Mouse (Mus musculus): Measurements from ENCODE around the gene Ndufaf2.

Gene Ndufaf2

GRCm38 (mm10) chr13:108047364-108047763 is 111.1 kb downstream of the Ndufaf2 start:
- in situ Hi-C loops (cut with MboI; ENCODE audit: low pct_unique_long_range_greater_than_20kb in 1 of 2, low sequenced_read_pairs in 2 of 2, unreplicated experiment in 1 of 2), result no loop called here

DNA sequence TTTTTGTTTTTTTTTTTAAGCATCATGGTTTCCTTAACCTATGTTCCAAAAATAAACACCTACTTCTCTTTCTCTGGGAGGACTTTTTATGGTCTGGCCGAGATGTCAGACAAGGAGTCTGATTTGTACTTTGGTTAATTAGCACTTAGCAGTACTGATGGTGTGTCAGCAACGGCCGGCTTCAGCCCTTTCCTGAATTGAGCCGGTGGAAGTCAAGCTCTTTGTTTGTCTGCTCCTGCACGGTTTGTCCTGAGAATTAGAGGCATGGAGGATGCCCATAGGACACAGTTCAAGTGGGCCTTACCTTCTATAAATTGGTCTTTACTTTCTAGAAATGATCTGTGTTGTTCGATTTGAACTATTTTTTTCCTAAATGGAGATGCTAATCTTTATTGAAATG is 111.5 kb downstream of the Ndufaf2 start:
- in situ Hi-C loops (cut with MboI; ENCODE audit: low pct_unique_long_range_greater_than_20kb in 1 of 2, low sequenced_read_pairs in 2 of 2, unreplicated experiment in 1 of 2), result no loop called here

GRCm38 (mm10) chr13:108046071-108046470 is 112.4 kb downstream of the Ndufaf2 start:
- in situ Hi-C loops (cut with MboI; ENCODE audit: low pct_unique_long_range_greater_than_20kb in 1 of 2, low sequenced_read_pairs in 2 of 2, unreplicated experiment in 1 of 2), result no loop called here

DNA sequence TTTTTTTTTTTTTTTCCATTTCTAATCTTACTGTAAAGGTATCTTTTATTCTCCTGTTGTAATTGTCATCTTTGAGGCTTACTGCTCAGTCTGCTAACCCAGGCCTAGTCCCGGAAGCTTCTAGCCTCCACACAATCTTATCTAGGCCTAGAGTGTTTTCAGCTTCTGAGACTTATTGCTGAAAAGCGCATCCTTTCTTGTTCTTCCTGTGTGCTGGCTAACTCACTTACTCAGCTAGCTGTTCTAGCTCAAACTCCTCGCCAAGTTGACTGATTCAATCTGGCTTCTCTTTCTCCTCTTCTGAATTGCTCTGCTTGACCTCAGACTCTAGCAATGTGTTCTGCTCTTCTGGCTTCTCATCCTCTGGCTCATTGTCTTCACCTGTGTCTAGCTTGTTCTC is 112.8 kb downstream of the Ndufaf2 start:
- in situ Hi-C loops (cut with MboI; ENCODE audit: low pct_unique_long_range_greater_than_20kb in 1 of 2, low sequenced_read_pairs in 2 of 2, unreplicated experiment in 1 of 2), result no loop called here

- in situ Hi-C loops (cut with MboI; ENCODE audit: low pct_unique_long_range_greater_than_20kb in 1 of 2, low sequenced_read_pairs in 2 of 2, unreplicated experiment in 1 of 2), result no loop called here
Measured at GRCm38 (mm10) chr13:108044222-108044941, 114.0 kb downstream of the Ndufaf2 start, which contains the start of gene Smim15. Smim15 (plus strand) TSS chr13:108044446.

DNA sequence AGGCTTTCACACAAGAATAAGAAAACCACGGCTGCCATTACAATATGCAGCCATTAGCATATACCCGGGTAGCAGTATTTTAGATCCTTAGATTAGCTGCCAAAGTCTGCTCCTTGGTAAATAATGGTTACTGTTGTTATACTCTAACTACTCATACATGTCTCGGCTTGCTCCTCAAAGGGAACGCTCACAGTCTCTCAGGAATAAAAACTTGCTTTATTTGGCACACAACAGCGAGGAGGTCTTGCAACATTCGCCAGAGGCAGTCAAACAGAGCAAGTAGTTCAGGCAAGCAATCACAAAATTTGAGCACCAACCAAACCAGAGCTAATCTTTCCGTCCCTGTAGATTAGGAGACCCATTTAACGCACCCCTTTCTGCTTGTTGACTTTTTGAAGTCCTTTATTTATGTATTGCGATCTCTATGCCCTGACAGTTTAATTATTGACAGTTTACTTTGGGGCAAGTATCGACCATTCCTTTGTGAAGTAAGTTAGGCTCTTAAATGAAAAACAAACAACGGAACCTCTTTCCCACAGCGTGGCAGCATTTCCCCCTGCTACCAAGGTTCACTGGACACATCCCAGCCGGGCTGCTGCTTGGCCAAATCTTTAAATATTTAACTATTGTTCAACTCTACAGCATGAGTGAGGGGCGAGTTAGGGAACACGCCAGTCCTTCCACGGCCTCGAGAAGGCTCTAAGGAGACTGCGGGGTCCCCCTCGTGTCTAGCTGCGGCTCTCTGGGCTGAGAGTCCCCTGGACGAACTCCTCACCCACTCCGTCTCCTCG is 114.8 kb downstream of the Ndufaf2 start:
- in situ Hi-C loops (cut with MboI; ENCODE audit: low pct_unique_long_range_greater_than_20kb in 1 of 2, low sequenced_read_pairs in 2 of 2, unreplicated experiment in 1 of 2), result no loop called here

DNA sequence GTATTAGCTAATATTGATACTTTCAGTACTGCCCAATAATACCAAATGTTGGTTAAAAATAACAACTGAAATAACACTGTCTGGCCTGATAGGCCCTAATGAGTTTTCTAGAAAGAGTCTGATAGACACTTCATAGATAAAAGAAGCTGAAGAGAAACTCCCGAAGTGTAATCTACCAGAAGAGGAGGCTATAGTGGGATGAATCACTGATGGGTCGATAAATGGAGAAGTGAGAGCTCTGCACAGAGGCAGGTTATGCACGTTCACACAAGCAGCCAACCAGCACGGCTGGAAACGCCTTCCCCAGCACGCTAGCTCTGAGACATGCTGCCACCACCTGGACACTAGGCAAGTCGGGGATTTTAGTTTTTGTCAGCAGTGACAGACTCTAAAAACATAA is 117.1 kb downstream of the Ndufaf2 start:
- in situ Hi-C loops (cut with MboI; ENCODE audit: low pct_unique_long_range_greater_than_20kb in 1 of 2, low sequenced_read_pairs in 2 of 2, unreplicated experiment in 1 of 2), result no loop called here

DNA sequence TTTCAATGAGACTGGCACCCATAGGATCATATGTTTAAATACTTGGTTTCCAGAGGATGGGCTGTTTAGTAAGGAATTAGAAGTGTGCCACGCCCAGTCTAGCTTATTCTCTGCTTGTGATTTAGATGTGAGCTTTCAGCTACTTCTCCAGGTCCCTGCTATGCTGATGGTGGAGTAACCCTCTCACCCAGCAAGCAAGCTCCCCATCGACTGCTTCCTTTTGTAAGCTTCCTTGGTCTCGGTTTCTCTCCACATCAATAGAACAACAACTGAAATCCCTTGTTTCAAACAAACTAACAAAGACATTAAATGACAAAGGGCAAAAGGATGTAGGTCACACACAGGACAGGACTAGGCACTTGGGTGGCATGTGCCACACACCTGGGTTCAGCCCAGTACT is 118.0 kb downstream of the Ndufaf2 start:
- in situ Hi-C loops (cut with MboI; ENCODE audit: low pct_unique_long_range_greater_than_20kb in 1 of 2, low sequenced_read_pairs in 2 of 2, unreplicated experiment in 1 of 2), result no loop called here

- in situ Hi-C loops (cut with MboI; ENCODE audit: low pct_unique_long_range_greater_than_20kb in 1 of 2, low sequenced_read_pairs in 2 of 2, unreplicated experiment in 1 of 2), result no loop called here
Measured at GRCm38 (mm10) chr13:108039902-108040301, 118.5 kb downstream of the Ndufaf2 start.

GRCm38 (mm10) chr13:108039375-108039774 is 119.0 kb downstream of the Ndufaf2 start:
- in situ Hi-C loops (cut with MboI; ENCODE audit: low pct_unique_long_range_greater_than_20kb in 1 of 2, low sequenced_read_pairs in 2 of 2, unreplicated experiment in 1 of 2), result no loop called here

DNA sequence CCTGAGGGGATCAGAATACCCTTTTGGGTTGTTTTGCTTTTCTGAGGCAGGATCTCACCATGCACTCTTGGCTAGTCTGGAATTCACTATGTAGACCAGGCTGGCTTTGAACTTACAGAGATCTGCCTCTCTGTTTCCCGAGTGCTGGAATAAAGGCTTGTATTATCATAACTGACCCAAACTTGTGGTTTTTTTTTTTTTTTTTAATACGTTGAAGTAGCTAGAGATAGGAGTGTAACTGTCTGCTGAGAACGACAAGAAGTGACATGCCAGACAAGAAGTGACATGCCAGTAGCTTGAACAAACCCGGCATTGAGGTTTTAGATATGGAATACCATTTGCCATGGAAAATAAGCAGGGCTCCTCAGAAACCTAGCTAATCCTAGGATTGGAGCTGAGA is 125.6 kb downstream of the Ndufaf2 start:
- in situ Hi-C loops (cut with MboI; ENCODE audit: low pct_unique_long_range_greater_than_20kb in 1 of 2, low sequenced_read_pairs in 2 of 2, unreplicated experiment in 1 of 2), result no loop called here

DNA sequence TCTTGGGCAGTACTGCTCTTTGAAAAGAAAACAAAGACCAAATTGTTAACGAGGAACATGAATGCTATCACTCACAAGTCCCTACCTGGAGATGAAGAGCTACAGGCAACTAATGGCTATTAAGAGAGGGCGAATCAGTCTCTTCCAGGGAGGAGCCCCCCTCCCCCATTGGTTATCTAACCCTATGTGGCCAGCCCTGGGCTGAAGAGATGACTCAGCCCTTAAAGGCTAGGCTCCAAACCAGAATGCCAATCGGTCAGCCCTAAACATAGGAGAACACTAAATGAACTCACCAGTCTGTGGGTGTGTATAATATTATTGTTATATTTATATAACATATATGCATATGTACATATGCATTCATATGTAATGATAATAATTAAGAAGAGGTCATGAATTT is 132.6 kb downstream of the Ndufaf2 start:
- in situ Hi-C loops (cut with MboI; ENCODE audit: low pct_unique_long_range_greater_than_20kb in 1 of 2, low sequenced_read_pairs in 2 of 2, unreplicated experiment in 1 of 2), result no loop called here

DNA sequence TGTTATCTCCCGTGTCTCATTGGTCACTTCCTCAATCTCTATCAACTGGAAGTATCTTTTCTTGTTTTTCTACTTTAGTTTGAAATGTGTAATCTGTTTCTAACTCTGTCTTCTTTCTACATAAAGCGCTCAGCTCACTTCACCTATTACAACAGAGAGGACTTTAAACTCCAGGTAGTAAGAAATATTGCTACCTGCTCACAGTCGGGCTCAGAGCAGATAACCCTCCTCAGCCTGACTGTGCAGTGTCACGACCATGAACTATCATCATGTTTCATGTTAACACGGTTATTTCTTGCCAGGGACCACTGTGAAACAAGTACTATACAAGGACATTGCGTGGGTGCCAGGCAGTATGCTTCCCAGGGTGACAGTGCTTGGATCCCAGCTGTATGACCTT is 141.1 kb downstream of the Ndufaf2 start:
- in situ Hi-C loops (cut with MboI; ENCODE audit: low pct_unique_long_range_greater_than_20kb in 1 of 2, low sequenced_read_pairs in 2 of 2, unreplicated experiment in 1 of 2), result no loop called here

DNA sequence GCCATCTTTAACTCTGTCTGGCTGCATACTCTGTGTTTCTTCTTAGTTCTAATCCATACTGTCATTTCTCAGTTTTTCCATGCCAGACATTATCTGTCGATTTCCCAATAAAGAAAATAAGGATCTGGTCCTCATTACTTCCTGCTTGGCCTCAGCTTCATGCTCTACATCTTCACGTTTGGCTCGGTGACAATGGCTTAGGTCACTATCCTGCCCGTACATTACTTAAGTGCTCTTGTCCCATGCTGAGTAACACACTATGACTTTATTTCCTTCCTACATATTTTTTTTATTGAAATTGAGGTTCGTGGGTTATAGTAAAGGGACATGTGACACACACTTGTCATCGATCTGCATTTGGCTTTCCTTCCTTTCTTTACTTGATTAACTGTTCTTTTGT is 143.3 kb downstream of the Ndufaf2 start:
- in situ Hi-C loops (cut with MboI; ENCODE audit: low pct_unique_long_range_greater_than_20kb in 1 of 2, low sequenced_read_pairs in 2 of 2, unreplicated experiment in 1 of 2), result no loop called here

- in situ Hi-C loops (cut with MboI; ENCODE audit: low pct_unique_long_range_greater_than_20kb in 1 of 2, low sequenced_read_pairs in 2 of 2, unreplicated experiment in 1 of 2), result no loop called here
Measured at GRCm38 (mm10) chr13:108013839-108014238, 144.6 kb downstream of the Ndufaf2 start.

GRCm38 (mm10) chr13:108013110-108013509 is 145.3 kb downstream of the Ndufaf2 start:
- in situ Hi-C loops (cut with MboI; ENCODE audit: low pct_unique_long_range_greater_than_20kb in 1 of 2, low sequenced_read_pairs in 2 of 2, unreplicated experiment in 1 of 2), result no loop called here

DNA sequence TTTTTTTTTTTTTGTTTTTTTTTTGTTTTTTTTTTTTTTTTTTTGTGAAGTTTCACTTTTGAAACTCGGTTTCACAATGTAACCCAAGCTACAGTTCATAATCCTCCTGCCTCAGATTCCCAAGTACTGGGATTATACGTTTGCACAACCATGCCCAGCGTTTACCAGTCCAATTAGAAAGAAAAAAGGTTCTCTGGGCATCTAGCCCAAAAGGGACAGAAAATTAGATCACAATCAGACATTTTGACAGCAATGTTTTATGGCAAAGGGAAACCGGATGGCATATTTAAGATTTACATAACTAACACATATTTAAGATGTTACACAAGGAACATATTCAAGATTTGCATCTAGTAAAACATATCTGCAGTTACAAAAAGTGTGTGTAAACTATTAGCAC is 150.6 kb downstream of the Ndufaf2 start:
- in situ Hi-C loops (cut with MboI; ENCODE audit: low pct_unique_long_range_greater_than_20kb in 1 of 2, low sequenced_read_pairs in 2 of 2, unreplicated experiment in 1 of 2), result no loop called here

- in situ Hi-C loops (cut with MboI; ENCODE audit: low pct_unique_long_range_greater_than_20kb in 1 of 2, low sequenced_read_pairs in 2 of 2, unreplicated experiment in 1 of 2), result no loop called here
Measured at GRCm38 (mm10) chr13:107996301-107996700, 162.1 kb downstream of the Ndufaf2 start.

DNA sequence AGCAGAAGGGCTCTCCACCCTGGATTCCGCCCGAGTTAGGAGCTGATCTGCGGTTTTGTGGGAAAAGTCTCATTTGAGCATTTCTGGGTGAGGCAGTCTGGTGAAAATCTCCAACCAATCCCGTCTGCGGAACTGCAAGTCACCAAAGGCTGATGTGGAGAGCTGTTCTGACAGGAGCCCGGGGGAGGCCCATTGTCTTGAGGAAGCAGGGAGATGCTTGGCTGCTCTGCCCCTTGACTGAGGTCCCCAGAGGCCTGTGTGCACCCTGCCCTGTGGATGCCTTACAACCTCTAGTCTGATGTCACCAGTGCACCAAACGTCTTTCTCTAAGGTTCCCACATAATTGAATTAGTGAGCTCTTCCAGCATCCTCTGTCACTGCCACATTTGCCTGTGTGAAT is 163.2 kb downstream of the Ndufaf2 start:
- in situ Hi-C loops (cut with MboI; ENCODE audit: low pct_unique_long_range_greater_than_20kb in 1 of 2, low sequenced_read_pairs in 2 of 2, unreplicated experiment in 1 of 2), result no loop called here

DNA sequence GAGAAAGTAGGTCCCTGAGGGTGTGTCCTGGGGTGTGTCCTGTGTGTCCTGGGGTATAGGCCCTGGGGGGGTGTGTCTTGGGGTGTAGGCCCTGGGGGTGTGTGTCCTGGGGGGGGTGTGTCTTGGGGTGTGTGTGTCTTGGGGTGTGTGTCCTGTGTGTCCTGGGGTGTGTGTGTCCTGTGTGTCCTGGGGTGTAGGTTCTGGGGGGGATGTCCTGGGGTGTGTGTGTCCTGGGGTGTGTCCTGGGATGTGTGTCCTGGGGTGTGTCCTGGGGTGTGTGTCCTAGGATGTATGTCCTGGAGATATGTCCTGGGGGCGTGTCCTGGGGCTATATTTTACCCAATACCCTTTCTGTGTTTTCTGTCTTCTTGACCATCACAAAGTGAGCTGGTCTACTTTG is 165.8 kb downstream of the Ndufaf2 start:
- in situ Hi-C loops (cut with MboI; ENCODE audit: low pct_unique_long_range_greater_than_20kb in 1 of 2, low sequenced_read_pairs in 2 of 2, unreplicated experiment in 1 of 2), result no loop called here
